Mouse (Mus musculus) spleen, adult 2 months (tissue): ENCODE results near the gene C2cd2l. TPM values are rescaled to one million over a fixed set of nuclear protein-coding genes. Genes with fewer than 3 reads are reported as not detected.
"Not testable (repeated sequence)": the region's sequence is repeated elsewhere in the genome, so short reads cannot be mapped to it uniquely, and the experiment has no call there.

Source experiments
- DNase-seq, 2 experiments: peaks; one replicate each; pipeline versions ENCODE4 v3.0.0 to v3.0.0-alpha.2; 2012 to 2021; ENCODE audit warnings: low spot score in 2 of 2, low read depth in 1 of 2
- H3K27ac ChIP-seq: fragments of 200-500 bp; 2 replicates; pipeline ENCODE4 v1.5.1; 2012; ENCODE audit warnings: low read length, inconsistent platforms; ENCODE audit not compliant: insufficient read depth
- H3K27me3 ChIP-seq: fragments of 200-500 bp; 2 replicates; pipeline ENCODE4 v1.6.1; 2012; ENCODE audit warnings: mild to moderate bottlenecking, moderate library complexity, low read length, inconsistent platforms; ENCODE audit not compliant: control insufficient read depth, insufficient read depth
- H3K36me3 ChIP-seq: fragments of 200-500 bp; 2 replicates; pipeline ENCODE4 v1.6.1; 2012; ENCODE audit warnings: mild to moderate bottlenecking, low read length, inconsistent platforms; ENCODE audit not compliant: control insufficient read depth, insufficient read depth
- H3K4me1 ChIP-seq: fragments of 200-500 bp; 2 replicates; pipeline ENCODE4 v1.6.1; 2011; ENCODE audit warnings: inconsistent platforms; ENCODE audit not compliant: control insufficient read depth, insufficient read depth, insufficient read length
- H3K4me3 ChIP-seq: fragments of 200-500 bp; 2 replicates; pipeline ENCODE4 v1.5.1; 2011; ENCODE audit warnings: mild to moderate bottlenecking, inconsistent platforms; ENCODE audit not compliant: insufficient read depth, insufficient read length; ENCODE audit errors: extremely low read depth
- CTCF ChIP-seq: fragments of 200-500 bp; IDR thresholded peaks from 2 replicates; pipeline ENCODE4 v1.5.1; 2011; ENCODE audit warnings: mild to moderate bottlenecking, inconsistent platforms; ENCODE audit not compliant: insufficient read depth, insufficient read length, insufficient replicate concordance; ENCODE audit errors: extremely low read depth
- POLR2A ChIP-seq: fragments of 200-500 bp; IDR thresholded peaks from 2 replicates; pipeline ENCODE4 v1.6.1; 2011; ENCODE audit warnings: low read depth, low read length, inconsistent platforms
- WGBS: fragments of 180-500 bp; shearing (Covaris S2); methylation state at CpG from one replicate; pipeline ENCODE4 v1.1.7; 2018; 5-methylcytosine and 5-hydroxymethylcytosine counted together
- polyA plus RNA-seq: library from polyadenylated mRNA; depleted of rRNA; stranded (reverse); fragments of >200 nt; gene quantifications from 2 replicates; pipeline ENCODE4 v1.2.3, GENCODE M21; 2012

Gene C2cd2l
- polyA plus RNA-seq, 1 experiment, result 28.0 TPM

DNA sequence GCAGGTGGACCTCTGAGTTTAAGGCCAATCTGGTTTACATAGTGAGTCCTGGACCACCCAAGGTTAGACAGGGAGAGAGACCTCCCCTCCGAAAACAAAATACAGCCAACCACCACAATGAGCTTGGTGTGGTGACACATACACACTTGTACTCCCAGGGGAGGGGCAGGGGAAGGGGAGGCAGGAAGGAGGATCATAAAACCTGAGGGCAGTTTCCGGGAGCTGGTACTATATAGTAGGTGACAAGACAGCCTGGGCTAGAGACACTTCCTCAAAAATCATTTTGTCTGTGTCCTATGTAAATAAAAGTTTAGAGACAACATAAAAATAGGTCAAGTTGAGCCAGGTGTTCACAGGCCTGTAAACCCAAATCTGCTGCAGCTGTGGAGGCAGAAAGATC lies 12.8 kb downstream of the C2cd2l start:
- TF ChIP-seq POLR2A (no peak), CTCF (no peak)
- H3K4me3 ChIP-seq, result no peak overlapping the region
- DNase-seq, result no peak
- 29% methylated on average over 2 of the region's 2 CpGs for WGBS
- H3K27me3 ChIP-seq, result no peaks in the 10 kb centered on the region
- H3K27ac ChIP-seq, result peak overlapping the region; percentile 64
- peaks cover 7% of the 10 kb centered on the region for H3K36me3 ChIP-seq
- peaks cover 7% of the 10 kb centered on the region; the same call in 1 of the 2 replicates for H3K4me1 ChIP-seq

DNA sequence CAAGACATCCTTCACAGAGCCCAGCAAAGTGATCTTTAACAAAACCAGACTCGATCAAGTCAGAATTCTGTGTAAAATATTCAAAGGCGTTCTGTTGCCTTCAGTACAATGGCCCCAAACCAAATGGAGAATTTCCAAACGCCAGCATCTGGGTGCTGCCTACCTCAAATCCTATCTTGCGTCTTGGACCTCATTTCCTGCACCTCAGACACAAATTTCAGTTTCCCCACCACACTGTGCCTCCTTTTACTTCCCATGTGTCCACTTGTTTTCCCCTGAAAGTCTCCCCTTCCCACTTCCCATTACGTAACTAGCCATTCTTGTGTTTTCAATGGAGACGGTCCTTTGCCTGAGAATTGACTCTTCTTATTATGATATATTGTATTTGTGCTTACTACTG lies 13.6 kb downstream of the C2cd2l start:
- Histone ChIP-seq H3K4me3 (no peak overlapping the region), H3K36me3 (peaks cover 7% of the 10 kb centered on the region), H3K27ac (no peak overlapping the region), H3K4me1 (peaks cover 7% of the 10 kb centered on the region; the same call in 1 of the 2 replicates), H3K27me3 (no peaks in the 10 kb centered on the region)
- 86% methylated on average over 6 of the region's 6 CpGs for WGBS
- no peak for TF ChIP-seq CTCF
- no peak for TF ChIP-seq POLR2A
- no peak for DNase-seq

DNA sequence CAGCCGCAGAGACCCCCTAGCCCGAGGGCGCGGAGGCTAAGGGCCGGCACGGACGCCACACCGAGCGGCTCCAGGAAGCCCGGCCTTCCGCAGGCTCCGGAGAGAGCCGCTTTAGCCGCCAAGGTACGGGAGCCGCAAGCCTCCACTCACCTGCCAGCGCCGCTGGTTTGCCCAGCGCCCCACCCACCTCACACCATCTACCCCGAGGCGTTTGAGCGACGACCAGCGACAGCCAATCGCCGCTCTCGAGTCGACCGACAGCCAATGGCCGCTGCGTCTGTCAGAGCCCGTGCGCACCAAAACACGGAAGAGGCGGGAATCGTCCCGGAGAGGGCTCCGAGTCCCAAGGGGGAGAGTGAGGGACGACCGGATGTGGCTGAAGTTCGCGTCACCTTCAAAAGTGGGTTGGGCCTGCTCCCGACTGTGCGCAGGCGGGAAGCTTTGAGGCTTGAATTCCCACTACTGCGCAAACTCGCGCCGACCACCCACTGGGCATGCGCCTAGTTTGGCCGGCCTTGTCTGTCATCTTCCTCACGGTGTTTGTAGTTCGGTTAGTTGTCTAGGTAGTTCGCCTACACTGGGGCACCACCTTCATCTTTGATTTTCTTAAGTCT lies 14.5 kb downstream of the C2cd2l start, which contains the start of gene Hinfp:
TSS of gene Hinfp (minus strand) at position 206 of the 614 bp plus-strand sequence.
- Histone ChIP-seq H3K4me3 (peak within 1 kb of the TSS; percentile 81), H3K4me1 (peaks cover 7% of the 10 kb centered on the region; the same call in 1 of the 2 replicates), H3K27me3 (no peaks in the 10 kb centered on the region), H3K27ac (peak within 1 kb of the TSS; percentile 77), H3K36me3 (peaks cover 8% of the 10 kb centered on the region; the same call in 1 of the 2 replicates)
- WGBS, result under 1% methylated on average over 54 of the region's 54 CpGs
- DNase-seq, result peak; percentile 98
- TF ChIP-seq POLR2A (peak; percentile 90), CTCF (no peak)

DNA sequence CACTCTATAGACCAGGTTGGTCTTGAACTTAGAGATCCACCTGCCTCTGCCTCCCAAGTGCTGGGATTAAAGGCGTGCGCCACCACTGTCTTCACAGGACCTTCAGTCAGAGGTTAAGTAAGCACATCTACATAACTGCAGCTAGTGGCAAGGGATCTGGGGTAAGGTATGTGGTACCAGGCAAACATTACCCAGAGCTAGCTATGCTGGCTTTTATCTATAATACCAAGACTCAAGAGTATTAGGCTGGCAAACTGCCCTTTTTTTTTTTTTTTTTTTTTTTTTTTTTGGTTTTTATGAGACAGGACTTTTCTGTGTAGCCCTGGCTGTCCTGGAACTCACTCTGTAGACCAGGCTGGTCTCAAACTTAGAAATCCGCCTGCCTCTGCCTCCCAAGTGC lies 20.1 kb downstream of the C2cd2l start:
- not testable (repeated sequence) for H3K4me1 ChIP-seq, DNase-seq, H3K4me3 ChIP-seq, H3K27ac ChIP-seq, H3K27me3 ChIP-seq
- 85% methylated on average over 3 of the region's 3 CpGs for WGBS
- peaks cover 49% of the 10 kb centered on the region for H3K36me3 ChIP-seq

DNA sequence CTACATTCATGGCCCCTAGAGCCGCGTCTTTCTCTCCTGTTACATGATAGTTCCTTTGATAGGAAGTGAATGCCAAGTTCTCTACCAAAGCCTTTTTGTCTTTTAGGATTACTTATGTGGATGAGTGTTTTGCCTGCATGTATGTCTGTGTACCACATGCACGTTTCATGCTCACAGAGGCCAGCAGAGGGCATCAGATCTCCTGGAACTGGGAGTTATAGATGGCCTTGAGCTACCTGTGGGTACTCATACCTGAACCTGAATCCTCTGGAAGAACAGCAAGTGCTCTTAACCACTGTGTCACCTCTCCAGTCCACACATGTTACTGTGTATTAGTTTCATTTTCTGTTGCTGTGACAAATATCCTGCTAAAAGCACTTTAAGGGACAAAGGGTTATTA lies 27.6 kb downstream of the C2cd2l start:
- no peak overlapping the region for H3K4me3 ChIP-seq
- H3K36me3 ChIP-seq, result peaks cover 23% of the 10 kb centered on the region
- 81% methylated on average over 3 of the region's 3 CpGs for WGBS
- peaks cover 18% of the 10 kb centered on the region for H3K27me3 ChIP-seq
- peak; percentile 36 to 60 for DNase-seq
- TF ChIP-seq POLR2A, result no peak
- TF ChIP-seq CTCF, result peak; percentile 52; the same call in 1 of the 2 replicates
- no peak overlapping the region for H3K27ac ChIP-seq
- peaks cover 11% of the 10 kb centered on the region for H3K4me1 ChIP-seq

DNA sequence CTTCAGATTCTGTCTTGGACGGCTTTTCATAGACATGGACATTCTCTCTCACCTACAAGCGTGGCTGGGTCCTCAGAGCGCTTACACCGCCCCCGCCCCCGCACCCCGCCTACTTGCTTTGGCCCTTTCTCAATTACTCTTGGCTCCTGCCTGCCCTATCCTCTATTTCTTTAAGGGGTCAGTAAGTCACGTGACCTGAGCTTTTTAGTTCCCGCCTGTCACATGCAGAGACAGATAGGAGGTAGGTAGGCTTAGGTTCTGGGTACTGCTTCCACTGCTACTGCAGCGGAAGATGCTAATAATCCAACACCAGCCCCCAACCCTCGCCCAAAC lies 31.2 kb downstream of the C2cd2l start:
- WGBS, result 51% methylated on average over 11 of the region's 11 CpGs
- Histone ChIP-seq H3K27me3 (peaks cover 23% of the 10 kb centered on the region), H3K4me1 (peaks cover 15% of the 10 kb centered on the region), H3K27ac (0 out of 2 replicates have a peak overlapping the region, but pooled peaks have one; percentile 47), H3K36me3 (peaks cover 7% of the 10 kb centered on the region), H3K4me3 (no peak overlapping the region)
- no peak for DNase-seq
- TF ChIP-seq POLR2A (no peak), CTCF (no peak)
